Mouse (Mus musculus) ZHBTc4 (cell line): ENCODE results near the gene Bcl3.

Experiments
- DNase-seq: peaks from one replicate; pipeline ENCODE4 v3.0.0-alpha.2; 2011; ENCODE audit warnings: low read depth, low spot score

The Bcl3 gene

DNA sequence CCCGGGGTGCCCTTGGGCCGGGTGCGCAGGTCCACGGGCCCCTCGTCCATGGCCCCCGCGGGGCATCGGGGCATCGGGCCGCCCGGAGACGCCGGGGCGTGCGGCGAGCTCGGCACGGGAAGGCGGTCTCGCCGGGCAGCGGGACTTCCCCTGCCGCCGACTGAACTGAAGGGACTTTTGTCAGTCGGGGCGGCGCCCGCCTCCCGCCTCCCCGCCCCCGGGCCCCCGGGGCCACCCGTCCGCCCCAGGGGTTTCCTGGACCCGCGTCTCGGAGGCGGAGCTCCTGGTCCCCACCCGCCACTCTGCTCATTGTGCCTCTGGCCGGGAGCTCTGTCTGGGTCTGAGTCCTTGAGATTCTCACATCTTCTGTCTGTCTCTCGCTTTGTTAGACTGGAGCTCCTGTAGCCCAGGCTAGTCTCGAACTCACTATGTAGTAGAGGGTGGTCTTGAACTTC lies at the start of gene Bcl3:
Gene Bcl3 (minus strand): TSS at position 167 of the 455 bp plus-strand sequence.
- DNase-seq, result peak; percentile 71

DNA sequence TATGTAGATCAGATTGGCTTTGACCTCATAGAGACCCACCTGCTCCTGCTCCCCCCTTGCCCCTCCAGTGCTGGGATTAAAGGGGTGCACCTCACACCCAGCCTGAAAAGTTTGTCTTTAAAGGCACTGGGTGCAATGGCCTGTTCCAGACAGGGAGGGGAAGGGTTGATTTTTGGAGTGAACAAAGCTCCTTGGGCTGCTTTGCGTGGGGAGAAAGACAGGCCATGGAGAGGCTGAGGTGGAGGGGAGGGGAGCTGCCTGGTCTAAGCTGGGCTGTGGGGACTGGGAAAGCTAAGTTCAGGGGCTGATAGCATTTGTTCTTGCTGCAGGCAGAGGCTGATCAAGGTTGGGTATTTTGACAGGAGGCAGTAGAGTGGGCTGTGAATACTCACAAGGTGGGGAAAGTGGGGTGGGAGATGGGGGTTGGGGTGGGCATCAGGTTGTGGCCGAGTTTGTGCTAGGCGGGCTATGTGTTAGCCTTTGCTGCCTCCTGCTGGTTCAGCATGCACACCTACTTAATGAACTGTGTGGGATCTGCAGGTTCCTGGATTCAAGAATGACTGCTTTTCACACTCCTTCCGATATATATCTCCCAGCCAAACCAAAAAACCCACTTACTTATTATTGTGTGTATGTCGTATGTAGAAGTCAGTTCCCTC lies 49.5 kb upstream of the Bcl3 start:
- peak; percentile 79 for DNase-seq

DNA sequence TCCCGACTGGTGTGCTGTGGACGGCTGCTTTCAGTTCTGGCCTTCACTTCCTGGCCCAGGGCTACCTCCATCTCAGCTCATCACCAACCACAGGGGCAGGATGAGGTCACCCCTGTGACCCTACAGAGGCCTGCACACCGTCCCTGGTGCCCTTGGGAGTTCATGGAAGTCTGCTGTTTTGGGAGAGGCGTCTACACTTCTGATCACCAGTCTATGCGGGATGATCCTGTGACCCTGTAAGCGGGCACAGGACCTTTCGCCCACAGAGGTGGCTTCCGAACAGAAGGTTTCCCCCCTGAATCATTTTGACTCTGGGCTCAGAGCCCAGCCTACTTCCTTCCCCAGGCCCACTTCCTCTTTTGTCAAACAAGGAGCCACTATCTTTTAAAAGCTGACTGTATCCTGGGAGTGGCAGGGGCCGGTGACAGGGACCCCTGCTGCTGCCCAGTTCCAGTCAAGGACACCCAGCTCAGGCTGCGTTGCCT lies 48.6 kb upstream of the Bcl3 start:
- peak; percentile 71 for DNase-seq

DNA sequence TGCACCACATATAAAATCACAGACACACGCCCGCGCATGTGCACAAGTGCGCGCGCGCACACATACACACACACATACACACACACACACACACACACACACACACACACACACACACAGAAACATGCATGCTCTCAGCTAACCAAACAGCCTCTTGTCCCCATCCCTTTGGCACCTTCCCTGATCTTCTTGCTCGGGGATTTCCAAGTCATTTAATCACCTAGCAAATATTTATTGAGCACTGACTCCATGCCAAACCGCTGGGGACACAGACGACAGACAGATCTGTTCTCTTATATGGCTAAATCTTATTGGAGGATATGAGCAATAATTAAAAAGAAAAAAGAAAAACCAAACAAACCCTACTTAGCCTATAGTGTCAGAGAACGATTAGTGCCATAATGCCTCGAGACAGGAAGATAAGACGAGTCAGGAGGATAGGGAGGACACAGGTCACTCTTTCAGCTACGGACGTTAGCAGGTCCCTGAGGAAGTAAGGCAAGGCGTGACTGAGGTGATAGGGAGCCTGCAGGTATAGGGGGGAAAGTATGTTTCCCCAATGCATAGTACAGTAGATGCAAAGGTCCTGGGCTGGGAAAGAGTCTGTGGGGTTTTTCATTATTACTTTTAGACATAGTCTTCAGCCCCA lies 45.3 kb upstream of the Bcl3 start:
- no peak for DNase-seq

DNA sequence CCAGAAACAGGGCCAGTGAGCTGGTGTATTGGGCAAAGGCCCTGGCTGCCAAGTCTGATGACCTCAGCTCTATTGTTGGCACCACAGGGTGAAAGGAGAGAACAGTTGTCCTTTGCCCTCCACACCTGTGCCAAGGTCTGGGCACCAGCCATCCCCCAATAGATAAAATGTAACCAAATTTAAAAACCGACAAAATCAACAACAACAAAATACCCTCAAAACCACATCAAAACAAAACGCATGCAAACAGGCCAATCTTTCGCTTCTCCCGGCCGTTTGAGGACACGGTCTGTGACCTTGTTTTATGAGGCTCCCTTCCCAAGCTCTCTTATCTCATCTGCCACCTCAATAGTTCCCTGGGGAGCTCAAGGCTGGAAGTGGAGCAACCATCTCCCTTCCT lies 43.9 kb upstream of the Bcl3 start:
- DNase-seq, result no peak

DNA sequence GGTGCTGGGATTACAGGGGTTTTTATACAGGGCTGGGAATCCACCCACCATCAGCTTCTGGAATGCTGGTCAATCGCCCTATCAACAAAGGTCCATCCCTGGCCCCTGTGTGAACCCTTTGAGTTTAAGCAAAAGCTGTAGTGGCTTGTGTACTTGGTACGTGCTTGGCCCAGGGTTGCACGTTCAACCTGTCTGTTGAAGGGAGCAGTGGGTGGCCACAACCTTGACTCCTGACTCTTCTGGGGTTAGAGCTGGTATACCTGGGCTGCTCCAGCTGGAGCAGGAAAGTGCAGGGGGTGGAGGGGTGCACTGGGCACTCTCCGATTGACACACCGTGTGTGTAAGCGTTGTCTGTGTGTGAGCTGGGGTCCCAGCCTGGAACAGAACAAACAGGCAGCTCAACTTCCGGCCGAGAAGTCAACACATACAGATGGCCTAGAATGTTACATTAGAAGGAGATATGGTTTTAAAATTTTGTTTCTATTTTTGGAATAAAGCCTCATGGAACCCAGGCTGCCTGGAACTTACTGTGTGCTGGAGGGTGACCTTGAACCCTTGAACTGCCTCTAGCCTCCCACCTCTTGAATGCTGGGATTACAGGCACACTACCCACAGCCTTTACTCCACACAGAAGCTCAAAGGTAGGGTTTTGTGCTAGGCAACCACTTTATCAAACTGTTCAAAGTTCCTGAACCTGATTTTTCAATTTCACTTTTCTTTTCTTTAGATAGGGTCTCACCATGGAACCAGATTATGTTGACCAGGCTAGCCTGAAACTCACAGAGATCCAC lies 42.9 kb upstream of the Bcl3 start:
- no peak for DNase-seq

DNA sequence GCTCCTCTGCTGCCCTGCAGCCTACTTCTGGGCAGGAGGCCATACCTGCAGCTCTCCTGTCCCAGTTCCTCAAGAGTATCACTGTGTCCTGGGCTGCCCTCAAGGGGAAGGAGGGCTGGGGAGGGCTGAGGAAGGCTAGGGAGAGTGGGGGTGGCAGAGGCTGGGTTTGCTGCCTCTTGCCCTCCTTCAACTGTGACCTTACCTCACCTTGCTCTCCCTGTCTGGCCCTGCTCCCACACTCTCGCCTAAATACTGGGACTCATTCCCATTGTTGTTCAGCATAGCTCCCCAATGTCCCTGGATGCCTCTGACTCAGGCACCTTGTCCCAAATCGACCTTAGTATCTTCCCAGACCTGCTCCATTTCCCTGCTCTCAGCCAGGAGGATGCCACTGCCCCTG lies 41.7 kb upstream of the Bcl3 start:
- no peak for DNase-seq

DNA sequence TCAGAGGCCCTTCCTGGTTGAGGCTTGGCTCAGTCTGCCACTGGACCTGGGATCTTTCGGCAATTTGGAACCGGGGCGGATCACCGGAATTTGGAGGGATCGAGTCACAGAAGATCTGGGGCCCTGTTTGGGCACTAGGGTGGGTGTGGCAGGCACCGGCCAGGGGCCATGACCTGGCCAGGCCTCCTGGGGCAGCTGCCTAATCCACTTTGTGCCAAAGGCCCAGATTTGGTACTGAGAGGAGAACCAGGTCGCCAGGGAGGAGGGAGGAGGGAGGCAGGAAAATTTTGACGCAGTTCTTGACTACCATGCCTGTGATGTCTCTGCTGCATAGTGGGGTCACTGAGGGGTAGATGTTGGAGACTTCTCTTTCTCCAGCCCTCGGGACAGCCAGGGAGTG lies 38.6 kb upstream of the Bcl3 start, which contains the start of gene Ceacam16:
Gene Ceacam16 (minus strand): TSS at position 101 of the 400 bp plus-strand sequence.
- no peak for DNase-seq

DNA sequence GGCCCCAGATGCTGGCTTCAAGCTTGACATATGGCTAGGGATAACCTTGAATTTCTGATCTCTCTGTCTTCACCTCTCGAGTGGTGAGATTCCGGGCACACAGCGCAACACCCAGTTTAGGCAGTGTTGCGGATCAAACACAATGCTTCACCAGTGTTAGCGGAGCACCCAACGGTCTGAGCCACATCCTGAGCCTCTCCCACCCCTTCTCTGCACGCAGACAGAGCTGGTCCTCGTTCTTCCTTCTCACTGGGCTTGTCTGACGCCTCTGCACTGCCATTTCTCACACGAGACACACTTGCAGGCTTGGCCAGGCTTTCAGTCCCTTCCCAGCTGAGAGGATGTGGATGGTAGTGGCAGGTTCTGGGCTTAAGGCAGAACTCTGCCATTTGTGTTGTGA lies 37.2 kb upstream of the Bcl3 start:
- no peak for DNase-seq

DNA sequence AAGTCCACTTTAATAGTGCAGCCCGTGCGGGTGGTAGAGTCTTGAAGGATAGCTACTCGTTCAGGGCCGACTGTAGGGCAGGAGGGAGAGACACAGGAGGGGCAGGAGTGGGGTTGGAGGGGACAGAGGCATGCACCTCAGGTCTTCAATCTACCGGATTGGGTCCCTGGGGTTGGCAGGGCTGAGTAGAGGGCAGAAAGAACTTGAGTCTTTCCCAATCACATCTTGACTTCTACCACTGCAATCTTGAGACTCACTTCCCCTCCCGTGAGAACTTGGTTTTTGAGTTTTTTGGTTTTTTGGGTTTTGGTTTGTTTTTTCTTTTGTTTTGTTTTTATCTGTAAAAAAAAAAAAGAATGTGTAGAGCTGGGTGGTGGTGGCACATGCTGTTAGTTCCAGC lies 33.7 kb upstream of the Bcl3 start:
- DNase-seq, result no peak

DNA sequence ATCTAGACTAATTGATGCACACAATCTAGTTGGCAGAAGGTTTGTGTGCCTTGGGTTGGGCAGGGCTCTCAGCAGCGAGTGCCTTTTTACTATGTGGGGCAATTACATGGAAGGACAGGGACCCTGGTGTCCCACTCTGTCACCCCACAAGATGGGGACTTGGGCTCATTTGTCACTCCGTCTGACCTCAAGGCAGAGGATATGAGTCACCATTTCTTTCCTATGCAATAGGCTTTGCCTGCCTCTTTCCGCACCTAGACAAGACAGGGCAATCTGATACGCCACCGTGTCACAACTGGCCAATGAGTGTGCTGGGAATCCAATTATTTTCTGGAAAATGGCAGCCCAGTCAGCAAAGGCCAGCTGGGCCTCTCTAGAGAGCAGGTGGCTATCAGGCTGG lies 33.1 kb upstream of the Bcl3 start:
- DNase-seq, result no peak

DNA sequence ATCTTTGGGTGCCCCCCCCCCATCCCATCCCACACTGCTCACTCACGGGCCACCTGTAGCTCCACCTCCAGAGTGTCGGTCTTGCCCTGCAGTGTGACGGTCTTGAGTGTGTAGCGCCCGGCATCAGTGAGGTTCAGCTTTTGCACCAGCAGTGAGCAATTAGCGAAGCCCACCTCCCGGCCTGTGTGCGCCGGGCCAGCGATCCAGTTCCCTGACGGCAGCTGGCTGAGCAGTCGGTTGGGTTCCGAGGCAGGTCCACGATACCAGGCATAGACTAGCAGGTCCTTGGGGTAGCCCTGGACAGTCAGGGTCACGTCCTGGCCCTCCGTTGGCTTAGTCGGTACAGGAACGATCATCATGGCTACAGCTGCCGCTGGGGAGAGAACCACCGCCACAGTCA lies 31.0 kb upstream of the Bcl3 start:
- no peak for DNase-seq

DNA sequence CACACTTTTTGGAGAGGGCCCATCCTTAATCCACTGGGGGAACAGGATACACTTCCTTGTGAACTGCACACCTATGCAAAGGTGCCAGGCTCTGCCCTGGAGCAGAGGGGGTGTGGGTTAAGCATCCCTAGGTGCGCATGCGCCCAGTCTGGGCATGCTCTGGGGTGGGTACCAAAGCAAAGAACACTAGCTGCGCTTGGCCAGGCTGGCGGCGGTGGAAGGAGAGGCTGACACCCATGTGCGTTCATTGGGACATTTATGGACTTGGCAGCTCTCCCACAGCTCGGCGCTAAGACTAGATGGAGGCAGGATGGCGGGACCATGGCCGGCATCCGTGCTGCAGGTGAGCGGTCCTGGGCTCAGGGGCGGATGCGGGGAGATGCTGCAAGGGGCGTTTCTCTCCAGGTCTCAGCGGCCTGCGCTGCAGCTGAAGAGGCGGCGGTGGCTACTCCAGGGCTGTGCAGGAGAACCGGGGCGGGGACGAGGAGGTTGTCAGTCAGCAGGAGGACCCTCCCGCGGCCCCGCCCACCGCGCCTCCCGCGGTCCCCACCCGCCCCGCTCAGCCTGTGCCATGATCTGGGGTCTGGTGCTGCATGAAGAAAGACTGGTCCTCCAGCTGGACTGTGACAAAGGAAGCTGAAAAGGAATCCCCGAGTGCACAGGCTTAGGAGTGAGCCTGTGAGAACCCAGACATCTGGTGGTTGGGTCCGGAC lies 29.4 kb upstream of the Bcl3 start, which contains the start of gene Gm19345:
Gene Gm19345 (plus strand): TSS at position 146 of the 713 bp plus-strand sequence.
- peak; percentile 86 for DNase-seq

DNA sequence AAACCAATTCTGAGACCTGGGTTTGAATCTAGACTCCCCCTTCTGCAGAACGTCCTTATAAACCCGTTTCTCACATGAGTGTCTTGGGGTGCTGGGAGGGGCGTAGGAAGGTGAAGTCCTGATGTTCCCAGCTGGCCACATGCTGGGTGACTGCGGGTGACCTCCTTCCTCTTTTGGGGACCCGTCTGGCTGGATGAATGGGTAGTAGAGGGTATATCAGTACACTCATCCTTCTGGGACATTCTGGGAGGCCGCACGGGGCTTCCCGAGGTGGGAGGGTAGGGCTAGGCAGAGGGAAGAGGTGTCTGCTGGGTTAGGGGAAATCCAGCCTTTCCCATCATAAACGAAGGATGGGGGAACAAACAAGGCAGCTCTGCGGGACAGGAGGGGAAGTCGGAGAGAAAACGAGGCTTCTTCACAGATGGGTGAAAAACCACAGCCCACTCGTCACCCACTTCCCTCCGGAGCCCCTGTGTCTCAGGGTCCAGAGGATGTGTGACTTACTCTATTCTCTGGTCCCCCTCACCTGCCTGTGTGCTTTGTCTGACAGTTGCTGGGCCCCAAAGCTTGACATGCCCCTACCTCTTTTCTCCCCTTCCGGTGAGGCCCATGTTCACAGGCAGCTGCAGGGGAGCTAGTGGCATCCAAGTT lies 22.1 kb upstream of the Bcl3 start:
- no peak for DNase-seq

DNA sequence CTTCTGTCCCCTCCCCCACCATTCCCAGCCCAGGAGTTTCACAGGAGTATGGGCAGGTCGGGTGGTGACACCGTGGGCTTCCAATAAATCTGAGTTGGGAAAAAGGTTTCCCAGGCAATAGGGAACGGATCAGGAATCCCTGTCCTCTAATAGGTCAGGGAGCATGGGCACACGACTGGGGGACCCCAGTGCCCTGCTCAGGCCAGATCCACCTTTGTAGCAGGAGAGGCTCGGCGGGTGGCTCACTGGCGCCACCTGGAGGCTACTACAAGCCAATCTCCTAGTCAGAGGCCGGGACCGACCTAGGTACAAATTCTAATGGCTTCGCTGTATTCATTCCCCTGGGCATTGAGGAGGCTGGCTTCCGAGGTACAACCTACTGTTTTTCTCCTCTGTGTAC lies 21.0 kb upstream of the Bcl3 start:
- DNase-seq, result peak; percentile 79

DNA sequence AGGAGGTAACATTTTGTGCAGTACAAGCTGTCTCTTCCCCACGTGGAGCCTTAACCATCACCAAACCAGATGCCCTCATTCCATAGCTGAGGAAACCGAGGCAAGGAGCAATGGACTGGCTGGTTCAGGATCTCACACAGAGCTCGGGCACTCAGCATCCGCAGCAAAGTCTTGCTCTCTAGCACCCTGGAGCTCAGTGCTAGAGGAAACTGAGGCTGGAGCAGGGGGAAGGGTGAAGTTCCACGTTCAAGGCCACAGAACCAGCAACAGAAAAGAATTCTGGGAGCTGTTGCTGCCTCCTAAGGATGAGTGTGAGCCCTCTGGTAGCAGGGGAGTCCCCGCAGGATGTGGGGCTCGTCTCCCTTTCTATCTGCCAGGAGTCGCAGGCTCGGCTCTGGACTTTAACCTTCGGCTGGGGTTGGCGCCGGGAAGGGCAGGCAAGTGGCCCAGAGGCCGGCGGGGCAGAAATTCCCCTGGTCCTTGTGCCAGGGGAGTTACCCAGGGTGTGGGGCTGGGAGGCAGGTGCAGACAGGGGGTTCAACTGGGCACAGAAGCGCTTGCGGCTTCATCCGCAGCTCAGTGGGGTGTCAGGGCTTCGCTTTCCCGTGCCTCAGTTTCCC lies 20.4 kb upstream of the Bcl3 start:
- no peak for DNase-seq

DNA sequence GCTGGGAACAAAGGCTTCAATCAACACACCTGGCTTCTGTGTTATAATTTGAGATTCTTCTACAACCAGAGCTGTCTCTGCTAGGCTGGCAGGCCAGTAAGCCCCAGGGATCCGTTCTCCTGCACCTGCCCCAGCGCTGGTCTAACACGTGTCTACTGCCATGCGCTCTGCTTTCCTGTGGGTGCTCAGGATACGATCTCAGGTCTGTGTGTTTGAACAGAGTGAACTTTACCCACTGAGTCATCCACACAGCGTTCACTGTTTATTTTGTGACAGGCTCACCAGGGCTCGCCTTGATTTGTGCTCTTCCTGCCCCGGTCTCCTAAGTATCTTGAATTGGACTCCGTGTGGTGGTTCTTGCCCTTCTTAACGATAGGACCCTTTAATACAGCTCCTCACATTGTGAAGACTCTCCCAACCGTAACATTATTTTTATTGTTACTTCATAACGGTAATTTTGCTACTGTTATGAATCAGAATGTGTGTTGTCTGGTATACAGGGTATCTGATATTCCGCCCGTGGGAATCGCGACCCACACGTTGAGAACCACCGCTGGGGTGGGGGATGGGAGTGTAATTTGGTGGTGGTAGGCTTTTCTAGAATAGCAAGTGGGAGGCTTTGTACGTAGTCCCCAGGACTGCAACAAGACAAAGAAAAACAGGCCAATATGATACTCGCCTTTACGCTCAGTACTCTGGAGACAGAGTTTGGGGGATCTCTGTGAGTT lies 19.3 kb upstream of the Bcl3 start:
- no peak for DNase-seq

DNA sequence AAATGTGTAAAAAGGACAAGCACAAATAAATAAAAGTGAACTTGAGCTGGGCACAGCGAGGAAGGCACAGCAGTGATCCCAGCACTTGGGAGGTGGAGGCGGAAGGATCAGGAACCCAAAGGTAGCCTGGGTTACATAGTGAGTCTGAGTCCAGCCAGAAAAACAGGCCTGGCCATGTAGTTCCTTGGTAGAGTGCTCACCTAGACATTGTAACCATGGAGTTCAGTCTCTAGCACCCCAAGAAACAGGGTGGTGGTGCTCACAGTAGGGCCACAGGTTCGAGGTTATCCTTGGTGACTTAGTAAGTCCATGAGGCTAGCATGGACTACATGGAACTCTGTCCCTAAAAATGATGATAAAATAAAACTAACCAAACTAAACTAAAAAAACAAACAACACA lies 18.4 kb upstream of the Bcl3 start:
- DNase-seq, result no peak

DNA sequence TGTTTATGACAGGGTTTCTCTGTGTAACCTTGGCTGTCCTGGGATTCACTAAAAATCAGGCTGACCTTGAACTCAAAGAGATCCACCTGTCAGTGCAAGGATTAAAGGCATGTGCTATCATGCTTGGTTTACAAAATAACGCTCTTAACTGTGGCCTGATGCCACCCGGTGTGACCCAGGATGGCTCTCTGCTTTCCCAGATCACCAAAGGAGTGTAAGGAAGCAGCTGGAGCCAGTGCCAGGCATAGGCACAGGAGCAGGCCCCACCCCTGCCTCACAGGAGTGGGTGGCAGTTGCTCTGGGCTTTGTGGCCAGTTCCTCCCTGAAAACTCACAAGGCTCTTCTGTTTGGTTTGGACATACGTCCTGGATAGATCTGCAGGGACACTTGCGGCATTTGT lies 17.8 kb upstream of the Bcl3 start:
- no peak for DNase-seq

DNA sequence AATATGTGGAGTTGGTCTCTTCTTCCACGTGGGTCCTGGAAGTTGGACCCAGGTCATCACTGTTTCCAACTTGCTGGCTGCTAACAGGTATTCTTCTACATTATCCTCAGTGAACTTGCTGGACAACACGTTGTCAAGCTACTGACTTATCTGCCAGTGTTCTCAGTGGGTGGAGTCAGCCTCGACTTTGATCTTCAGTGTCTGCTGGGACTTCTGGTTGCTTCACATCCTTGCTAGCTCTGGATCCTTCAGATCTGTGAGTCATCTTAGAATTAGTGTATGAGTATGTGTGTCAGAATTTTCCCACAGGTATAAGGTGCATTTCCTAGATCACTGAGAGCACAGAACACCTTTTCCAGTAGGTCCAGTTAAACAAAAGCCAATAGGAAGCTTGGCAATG lies 14.3 kb upstream of the Bcl3 start:
- DNase-seq, result no peak
